Mouse (Mus musculus) effector memory CD4-positive, alpha-beta T cell, adult 7 months (primary cell): ENCODE data around the gene Olfr99. TPM values are rescaled to one million over a fixed set of nuclear protein-coding genes. Genes with fewer than 3 reads are reported as not detected.

Experiments
- polyA plus RNA-seq: library from polyadenylated mRNA; unstranded; fragments of 100-300 nt; shearing (Covaris generic); gene quantifications from one replicate; pipeline ENCODE4 v1.2.1, GENCODE M21; 2017

Olfr99 gene
- 2.3 TPM for polyA plus RNA-seq

GRCm38 (mm10) chr17:37283360-37283759 is at the start of gene Olfr99:
Gene Olfr99, minus strand, starts transcription at chr17:37283460.

GRCm38 (mm10) chr17:37316954-37317353 is 33.7 kb upstream of the Olfr99 start, which contains the start of gene Olfr102:
Gene Olfr102, minus strand, starts transcription at chr17:37317054.

GRCm38 (mm10) chr17:37304213-37304612 is 21.0 kb upstream of the Olfr99 start, which contains the start of gene Olfr101:
Gene Olfr101, minus strand, starts transcription at chr17:37304313.

GRCm38 (mm10) chr17:37270058-37270701 is 13.1 kb downstream of the Olfr99 start, which contains the start of gene H2-M3:
Gene H2-M3, plus strand, starts transcription at chr17:37270220.

GRCm38 (mm10) chr17:37263626-37264025 is 19.6 kb downstream of the Olfr99 start, which contains the start of gene Olfr98:
Gene Olfr98, minus strand, starts transcription at chr17:37263749.

GRCm38 (mm10) chr17:37237230-37237629 is 46.0 kb downstream of the Olfr99 start, which contains the start of gene Olfr97:
Gene Olfr97, minus strand, starts transcription at chr17:37237330.

Other genes starting within 250 kb of the Olfr99 start
- 12.6 TPM for gene Gabbr1, start 237.5 kb downstream of the Olfr99 start, polyA plus RNA-seq
- gene Olfr90, start 195.0 kb downstream of the Olfr99 start, polyA plus RNA-seq, result 0.17 TPM
- not detected for gene Olfr91, start 185.2 kb downstream of the Olfr99 start, polyA plus RNA-seq
- not detected for gene Olfr92, start 163.4 kb downstream of the Olfr99 start, polyA plus RNA-seq
- not detected for gene Olfr93, start 122.0 kb downstream of the Olfr99 start, polyA plus RNA-seq
- gene Ubd, start 89.6 kb downstream of the Olfr99 start, polyA plus RNA-seq, result not detected
- gene Olfr94, start 82.5 kb downstream of the Olfr99 start, polyA plus RNA-seq, result not detected
- 0.07 TPM for gene Olfr95, start 70.3 kb downstream of the Olfr99 start, polyA plus RNA-seq
- gene Olfr96, start 63.3 kb downstream of the Olfr99 start, polyA plus RNA-seq, result not detected
- gene Olfr97, start 46.1 kb downstream of the Olfr99 start, polyA plus RNA-seq, result not detected
- gene Olfr98, start 19.7 kb downstream of the Olfr99 start, polyA plus RNA-seq, result not detected
- 97.7 TPM for gene H2-M3, start 13.2 kb downstream of the Olfr99 start, polyA plus RNA-seq
- gene Olfr101, start 20.9 kb upstream of the Olfr99 start, polyA plus RNA-seq, result not detected
- 0.40 TPM for gene Olfr102, start 33.6 kb upstream of the Olfr99 start, polyA plus RNA-seq
- gene Olfr103, start 56.2 kb upstream of the Olfr99 start, polyA plus RNA-seq, result not detected
- gene Olfr104-ps, start 76.1 kb upstream of the Olfr99 start, polyA plus RNA-seq, result not detected
- gene Olfr105-ps, start 95.6 kb upstream of the Olfr99 start, polyA plus RNA-seq, result not detected
- not detected for gene Olfr106-ps, start 106.9 kb upstream of the Olfr99 start, polyA plus RNA-seq
- not detected for gene Olfr107, start 115.8 kb upstream of the Olfr99 start, polyA plus RNA-seq
- not detected for gene Olfr108, start 162.0 kb upstream of the Olfr99 start, polyA plus RNA-seq
- not detected for gene Olfr109, start 175.5 kb upstream of the Olfr99 start, polyA plus RNA-seq
- gene H2-M2, start 200.1 kb upstream of the Olfr99 start, polyA plus RNA-seq, result not detected
- not detected for gene Olfr110, start 209.0 kb upstream of the Olfr99 start, polyA plus RNA-seq
- gene Olfr111, start 224.6 kb upstream of the Olfr99 start, polyA plus RNA-seq, result not detected